Mouse (Mus musculus) embryonic fibroblast, embryonic 13.5 days (primary cell): ENCODE measurements around the gene Ube2t. TPM values are rescaled to one million over a fixed set of nuclear protein-coding genes. Genes with fewer than 3 reads are reported as not detected.

Experiments used
- H3K27ac ChIP-seq: 2 replicates; pipeline ENCODE4 v1.5.1; 2012; ENCODE audit warnings: low read length, control low read depth, inconsistent platforms; ENCODE audit not compliant: insufficient read depth
- H3K4me1 ChIP-seq: 2 replicates; pipeline ENCODE4 v1.6.1; 2011; ENCODE audit warnings: low read length; ENCODE audit not compliant: control insufficient read depth, insufficient read depth
- H3K4me3 ChIP-seq: 2 replicates; pipeline ENCODE4 v1.5.1; 2011; ENCODE audit warnings: mild to moderate bottlenecking, control low read depth, low read length; ENCODE audit not compliant: insufficient read depth
- CTCF ChIP-seq: IDR thresholded peaks from 2 replicates; pipeline ENCODE4 v1.5.1; 2011; ENCODE audit warnings: mild to moderate bottlenecking, control low read depth, low read length, moderate library complexity, borderline replicate concordance; ENCODE audit not compliant: insufficient read depth
- POLR2A ChIP-seq: IDR thresholded peaks from 2 replicates; pipeline ENCODE4 v1.6.1; 2011; ENCODE audit warnings: low read depth, mild to moderate bottlenecking, control low read depth, low read length, moderate library complexity
- polyA plus RNA-seq: library from polyadenylated mRNA; stranded (reverse); fragments of >200 nt; gene quantifications from 2 replicates; pipeline ENCODE4 v1.2.4, GENCODE M21; 2011; ENCODE audit warnings: low read depth; ENCODE audit not compliant: missing spikeins, insufficient read length

Gene Ube2t
- polyA plus RNA-seq, 1 experiment = 19.0 TPM

- Histone ChIP-seq H3K4me1 (peaks cover 9% of the 10 kb centered on the region), H3K4me3 (no peak overlapping the region), H3K27ac (no peak overlapping the region)
- TF ChIP-seq POLR2A (no peak), CTCF (no peak)
These were observed 32.4 kb downstream of the Ube2t start for GRCm38 (mm10) chr1:134994739-134995138.

- H3K4me1 ChIP-seq = peaks cover 9% of the 10 kb centered on the region
- TF ChIP-seq POLR2A (no peak), CTCF (no peak)
- H3K4me3 ChIP-seq = no peak overlapping the region
- no peak overlapping the region for H3K27ac ChIP-seq
These were observed 33.1 kb downstream of the Ube2t start for GRCm38 (mm10) chr1:134995437-134995836.

DNA sequence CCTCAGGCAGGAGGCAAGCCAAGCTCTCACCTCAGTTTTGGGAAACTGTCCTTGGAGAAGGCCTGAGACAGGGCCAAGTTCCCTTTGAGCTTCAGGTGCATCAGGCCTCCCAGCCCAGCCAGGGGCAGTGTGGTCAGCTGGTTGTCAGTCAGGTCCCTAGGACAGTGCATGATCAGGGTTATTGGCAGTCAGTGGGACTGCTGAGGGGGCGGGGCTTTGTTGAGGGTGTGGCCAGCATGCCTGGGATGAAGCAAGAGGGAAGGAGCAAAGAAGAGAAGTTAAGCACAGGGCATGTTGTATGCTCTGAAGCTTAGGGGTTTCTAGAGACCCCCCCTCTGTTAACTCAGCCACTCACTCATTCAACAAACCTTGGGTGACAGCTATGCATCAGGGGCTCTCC lies 33.6 kb downstream of the Ube2t start:
- Histone ChIP-seq H3K27ac (no peak overlapping the region), H3K4me3 (no peak overlapping the region), H3K4me1 (peaks cover 9% of the 10 kb centered on the region)
- TF ChIP-seq CTCF = no peak

- peaks cover 9% of the 10 kb centered on the region for H3K4me1 ChIP-seq
- no peak overlapping the region for H3K4me3 ChIP-seq
- H3K27ac ChIP-seq = no peak overlapping the region
- TF ChIP-seq CTCF (no peak), POLR2A (no peak)
These were observed 34.1 kb downstream of the Ube2t start for GRCm38 (mm10) chr1:134996471-134996870.

DNA sequence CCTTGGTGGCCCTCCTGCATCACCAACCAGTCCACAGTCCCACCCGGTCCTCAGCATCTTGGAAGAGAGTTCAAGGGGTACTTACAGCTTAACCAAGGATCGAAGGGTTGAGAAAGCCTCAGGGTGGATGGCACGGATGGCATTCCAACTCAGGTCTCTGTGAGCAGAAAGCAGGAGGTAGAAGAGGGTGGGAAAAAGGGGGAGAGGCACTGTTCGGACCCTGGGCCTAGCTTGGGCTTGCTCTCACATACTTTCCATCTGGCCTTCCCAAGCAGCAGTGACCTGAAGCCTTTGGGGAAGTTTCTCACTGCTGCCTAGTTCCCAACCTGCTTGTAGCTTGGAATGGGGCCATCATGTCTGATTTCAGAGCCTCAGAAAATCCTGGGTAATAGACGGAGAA lies 35.2 kb downstream of the Ube2t start:
- TF ChIP-seq POLR2A = no peak
- no peak for TF ChIP-seq CTCF
- peaks cover 3% of the 10 kb centered on the region for H3K4me1 ChIP-seq
- H3K27ac ChIP-seq = no peak overlapping the region
- H3K4me3 ChIP-seq = no peak overlapping the region

DNA sequence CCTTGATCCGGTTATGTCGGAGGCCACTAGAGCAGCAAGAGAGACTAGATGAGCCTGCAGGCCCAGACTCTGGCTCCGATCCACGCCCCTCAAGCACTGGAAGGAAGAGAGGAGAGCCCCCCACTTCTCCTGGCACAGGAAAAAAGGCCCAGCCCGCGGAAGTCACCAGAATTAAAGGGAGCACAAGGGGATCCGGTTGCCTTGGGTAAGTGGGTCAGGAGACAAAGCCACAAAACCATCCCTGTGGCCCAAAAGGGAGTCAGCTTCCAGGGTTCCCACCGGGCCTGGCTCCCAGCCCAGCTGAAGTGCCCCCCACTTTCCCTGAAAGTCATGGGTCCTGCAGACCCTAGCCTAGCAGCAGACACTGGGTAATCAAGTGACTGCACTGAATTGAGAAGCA lies 35.9 kb downstream of the Ube2t start:
- TF ChIP-seq POLR2A (no peak), CTCF (no peak)
- Histone ChIP-seq H3K27ac (no peak overlapping the region), H3K4me1 (peaks cover 3% of the 10 kb centered on the region), H3K4me3 (no peak overlapping the region)

DNA sequence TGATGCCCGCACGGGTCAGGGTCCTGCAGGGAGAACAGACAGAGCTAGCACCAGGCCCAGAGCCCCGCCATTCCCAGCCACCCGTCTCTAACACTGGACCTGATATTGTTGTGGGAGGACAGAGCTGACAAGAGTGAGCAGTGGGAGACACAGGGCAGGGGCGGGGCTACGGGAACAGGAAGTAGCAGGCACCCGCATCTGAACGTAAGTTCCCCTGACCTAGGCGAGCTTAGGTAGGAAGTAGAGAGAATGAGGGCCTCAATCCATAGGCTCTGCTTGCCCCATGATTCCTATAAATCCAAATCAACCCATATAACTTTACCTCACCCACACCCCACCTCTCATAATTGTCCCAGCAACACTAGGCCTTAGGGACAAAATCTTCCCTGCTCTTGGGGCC lies 38.2 kb downstream of the Ube2t start:
- TF ChIP-seq CTCF (no peak), POLR2A (no peak)
- Histone ChIP-seq H3K27ac (no peak overlapping the region), H3K4me3 (no peak overlapping the region), H3K4me1 (no peaks in the 10 kb centered on the region)

- no peak for TF ChIP-seq CTCF
- no peak for TF ChIP-seq POLR2A
- Histone ChIP-seq H3K27ac (no peak overlapping the region), H3K4me3 (no peak overlapping the region)
These were observed 41.0 kb downstream of the Ube2t start for GRCm38 (mm10) chr1:135003346-135003745.

DNA sequence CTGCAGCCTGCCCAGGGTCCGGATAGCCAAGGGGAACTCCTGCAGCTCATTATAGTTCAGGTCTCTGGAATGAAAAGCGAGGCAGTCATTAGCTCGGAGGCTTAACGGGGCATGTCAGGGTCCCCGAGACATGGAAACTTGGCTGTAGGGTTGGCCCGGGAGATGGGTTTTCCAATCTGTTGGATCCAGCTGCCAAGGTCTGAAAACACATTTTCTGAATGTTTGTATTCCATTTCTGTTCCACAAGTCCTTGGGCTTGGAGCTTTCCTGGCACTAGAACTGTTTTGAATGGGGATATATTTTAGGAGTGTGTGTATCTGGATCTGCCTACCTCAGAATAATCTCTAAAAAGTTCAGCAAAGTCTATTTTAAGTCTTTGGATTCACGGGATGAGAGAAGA lies 43.3 kb downstream of the Ube2t start:
- Histone ChIP-seq H3K27ac (no peak overlapping the region), H3K4me3 (no peak overlapping the region), H3K4me1 (no peaks in the 10 kb centered on the region)
- TF ChIP-seq POLR2A (no peak), CTCF (no peak)

More at GRCm38 (mm10) chr1:135003346-135003745, 41.0 kb downstream of the Ube2t start:
- no peaks in the 10 kb centered on the region for H3K4me1 ChIP-seq

DNA sequence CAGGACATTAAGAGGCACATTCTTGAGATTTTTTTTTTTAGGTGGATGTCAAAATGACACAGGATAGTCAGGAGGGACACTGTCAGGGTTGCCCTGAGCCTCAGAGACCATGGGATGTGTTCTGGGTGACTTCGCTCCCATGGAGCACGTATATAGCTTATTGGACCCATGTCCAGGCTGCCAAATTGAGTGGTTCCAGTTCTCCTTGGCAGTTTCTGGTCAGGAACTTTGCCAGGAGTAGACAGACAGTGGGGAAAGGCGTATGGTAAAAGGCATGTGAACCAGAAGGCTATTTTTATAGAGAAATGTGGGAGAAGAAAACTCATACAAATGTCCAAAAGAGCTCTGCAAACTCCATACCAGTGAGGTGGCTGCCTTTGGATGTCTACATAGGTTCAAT lies 47.5 kb downstream of the Ube2t start:
- TF ChIP-seq CTCF = no peak
- no peak for TF ChIP-seq POLR2A
- no peak overlapping the region for H3K27ac ChIP-seq
- no peaks in the 10 kb centered on the region for H3K4me1 ChIP-seq

GRCm38 (mm10) chr1:135011912-135012311 lies 49.5 kb downstream of the Ube2t start:
- no peak overlapping the region for H3K4me3 ChIP-seq
- 0 out of 2 replicates have a peak, but pooled peaks cover 5% of the 10 kb centered on the region for H3K4me1 ChIP-seq
- no peak overlapping the region for H3K27ac ChIP-seq
- no peak for TF ChIP-seq POLR2A
- no peak for TF ChIP-seq CTCF

More for the DNA sequence above, 47.5 kb downstream of the Ube2t start:
- H3K4me3 ChIP-seq = no peak overlapping the region

GRCm38 (mm10) chr1:135012472-135012871 lies 50.1 kb downstream of the Ube2t start:
- Histone ChIP-seq H3K4me1 (peaks cover 10% of the 10 kb centered on the region), H3K27ac (no peak overlapping the region), H3K4me3 (no peak overlapping the region)
- TF ChIP-seq POLR2A (no peak), CTCF (no peak)
